ENCODE assay signal across 17 mouse cellular contexts in genomic region chr4:49539665-49540064, GRCm38 (mm10). TPM values are rescaled to one million over a fixed set of nuclear protein-coding genes. Genes with fewer than 3 reads are reported as not detected.
DNase-seq lines count a peak whose midpoint lies in the region; ATAC-seq and TF ChIP-seq lines count a peak whose summit lies in the region.
"Had no signal": no experiment of that assay in that cellular context is flagged by ENCODE, and none has a peak within 500 bp of the region (broad histone marks: within the 10 kb centered on the region; RNA-seq: fewer than 3 reads in every experiment).

No protein-coding gene starts in this region.

- no peaks in the 10 kb centered on the region for H3K27me3 ChIP-seq in hindbrain, postnatal 0 days (ENCODE audit: insufficient read depth, low read length)
- H3K27me3 ChIP-seq in hindbrain, embryonic 12.5 days = no peaks in the 10 kb centered on the region
- no peaks in the 10 kb centered on the region for H3K27me3 ChIP-seq in lung, embryonic 16.5 days (ENCODE audit: control insufficient read depth, insufficient read depth, low read depth, low read length)
- H3K27me3 ChIP-seq: embryonic facial prominence, embryonic 15.5 days; forebrain, embryonic 13.5 days; limb, embryonic 12.5 days had no signal

- no peak overlapping the region for H3K9ac ChIP-seq in hindbrain, postnatal 0 days (replicated peaks; ENCODE audit: low read length)
- no peak overlapping the region for H3K9ac ChIP-seq in hindbrain, embryonic 12.5 days
- no peak overlapping the region for H3K9ac ChIP-seq in lung, embryonic 16.5 days (ENCODE audit: low read length)
- H3K9ac ChIP-seq: embryonic facial prominence, embryonic 15.5 days; forebrain, embryonic 13.5 days; limb, embryonic 12.5 days had no signal

- H3K4me2 ChIP-seq in hindbrain, postnatal 0 days (ENCODE audit: low read depth, low read length) = no peak overlapping the region
- no peak overlapping the region for H3K4me2 ChIP-seq in hindbrain, embryonic 12.5 days (replicated peaks)
- H3K4me2 ChIP-seq in lung, embryonic 16.5 days (ENCODE audit: low read depth, low read length) = no peak overlapping the region
- H3K4me2 ChIP-seq: embryonic facial prominence, embryonic 15.5 days; forebrain, embryonic 13.5 days; limb, embryonic 12.5 days; midbrain, embryonic 11.5 days had no signal

- H3K36me3 ChIP-seq in hindbrain, postnatal 0 days (ENCODE audit: insufficient read depth, low read length) = no peaks in the 10 kb centered on the region
- no peaks in the 10 kb centered on the region for H3K36me3 ChIP-seq in hindbrain, embryonic 12.5 days
- no peaks in the 10 kb centered on the region for H3K36me3 ChIP-seq in lung, embryonic 16.5 days (ENCODE audit: control insufficient read depth, insufficient read depth, low read length)
- H3K36me3 ChIP-seq: embryonic facial prominence, embryonic 15.5 days; limb, embryonic 12.5 days had no signal

- no peak overlapping the region for H3K27ac ChIP-seq in hindbrain, postnatal 0 days
- H3K27ac ChIP-seq in hindbrain, embryonic 12.5 days = no peak overlapping the region
- H3K27ac ChIP-seq in lung, embryonic 16.5 days (ENCODE audit: low read length) = no peak overlapping the region
- H3K27ac ChIP-seq: embryonic facial prominence, embryonic 15.5 days; forebrain, embryonic 13.5 days; gastrocnemius, adult 2 months; kidney, postnatal 0 days; limb, embryonic 12.5 days had no signal

- no peaks in the 10 kb centered on the region for H3K4me1 ChIP-seq in hindbrain, postnatal 0 days (ENCODE audit: insufficient read depth, low read length)
- no peaks in the 10 kb centered on the region for H3K4me1 ChIP-seq in hindbrain, embryonic 12.5 days
- H3K4me1 ChIP-seq in lung, embryonic 16.5 days (replicated peaks; ENCODE audit: control insufficient read depth, insufficient read depth, low read length) = no peaks in the 10 kb centered on the region
- H3K4me1 ChIP-seq: embryonic facial prominence, embryonic 15.5 days; forebrain, embryonic 13.5 days; limb, embryonic 12.5 days had no signal

- no peaks in the 10 kb centered on the region for H3K9me3 ChIP-seq in hindbrain, postnatal 0 days (ENCODE audit: low read length)
- no peaks in the 10 kb centered on the region for H3K9me3 ChIP-seq in hindbrain, embryonic 12.5 days (replicated peaks)
- H3K9me3 ChIP-seq in lung, embryonic 16.5 days (ENCODE audit: control insufficient read depth, low read length) = no peaks in the 10 kb centered on the region
- H3K9me3 ChIP-seq: embryonic facial prominence, embryonic 15.5 days; forebrain, embryonic 13.5 days; limb, embryonic 12.5 days had no signal

- 67% methylated on average over 6 of the region's 6 CpGs for WGBS in hindbrain, postnatal 0 days
- WGBS in hindbrain, embryonic 12.5 days = 77% methylated on average over 6 of the region's 6 CpGs
- WGBS in lung, embryonic 16.5 days = 40% methylated on average over 6 of the region's 6 CpGs

- H3K4me3 ChIP-seq in hindbrain, postnatal 0 days (ENCODE audit: low read length) = no peak overlapping the region
- H3K4me3 ChIP-seq in hindbrain, embryonic 12.5 days = no peak overlapping the region
- no peak overlapping the region for H3K4me3 ChIP-seq in lung, embryonic 16.5 days (ENCODE audit: low read length)
- H3K4me3 ChIP-seq: embryonic facial prominence, embryonic 15.5 days; forebrain, embryonic 13.5 days; gastrocnemius, adult 2 months; limb, embryonic 12.5 days had no signal

- intact Hi-C loops in gastrocnemius, postnatal 14 days (cut with DNase I; ENCODE audit: low total_unique reads) = no loop called here

- no peak for ATAC-seq in hindbrain, postnatal 0 days
- ATAC-seq in hindbrain, embryonic 12.5 days (ENCODE audit: low FRiP score) = no peak
- ATAC-seq in lung, embryonic 16.5 days (ENCODE audit: low read depth) = peak; percentile 72
- ATAC-seq: forebrain, embryonic 13.5 days had no signal

- TF ChIP-seq CTCF in hindbrain, postnatal 0 days (IDR thresholded peaks at IDR 0.05; ENCODE audit: low read depth) = no peak

- DNase-seq in hindbrain, postnatal 0 days (ENCODE audit: low spot score) = peak; percentile 4
- peak; percentile 60 for DNase-seq in MN1 (ENCODE audit: low spot score)
- peak; percentile 10 for DNase-seq in brain, adult 2 months (ENCODE audit: low read depth, low spot score)
- DNase-seq in gastrocnemius, postnatal 14 days = no peak
- no peak for DNase-seq in right cerebral cortex, postnatal 25 days
- DNase-seq: adrenal gland, adult 2 months; gastrocnemius, adult 2 months had no signal

RNA-seq across cellular contexts. Expression of gene Aldob, which starts 9.7 kb away (rescaled TPM):
- 0.26 and 0.97 TPM in 2 replicates for total RNA-seq in hindbrain, postnatal 0 days (2014; rRNA removed)
- 0.59 TPM in 2 replicates for polyA plus RNA-seq in hindbrain, postnatal 0 days (2015; fragmentation: Nextera tagmentation; extraction: Ambion mirVana)
- polyA plus RNA-seq in hindbrain, embryonic 12.5 days (2016; fragmentation: Nextera tagmentation; extraction: Ambion mirVana) = 0.20 TPM in 1 of 2 replicates, not detected in the other
- 0.53 and 6.3 TPM in 2 replicates for polyA plus RNA-seq in lung, embryonic 16.5 days (2015; fragmentation: Nextera tagmentation; extraction: Ambion mirVana)
- total RNA-seq in gastrocnemius, postnatal 14 days (2021) = not detected
- total RNA-seq: common myeloid progenitor, adult 5-6 weeks; gastrocnemius, adult 2 months; hematopoietic stem cell, adult 5-6 weeks had no signal
- polyA plus RNA-seq: midbrain, embryonic 11.5 days had no signal

RNA-seq across cellular contexts. Expression of gene Zfp189, which starts 18.7 kb away (rescaled TPM):
- total RNA-seq in hindbrain, postnatal 0 days (2014; rRNA removed) = 5.1 and 5.2 TPM in 2 replicates
- 5.1 and 5.4 TPM in 2 replicates for polyA plus RNA-seq in hindbrain, postnatal 0 days (2015; fragmentation: Nextera tagmentation; extraction: Ambion mirVana)
- 14.9 and 16.7 TPM in 2 replicates for polyA plus RNA-seq in hindbrain, embryonic 12.5 days (2016; fragmentation: Nextera tagmentation; extraction: Ambion mirVana)
- polyA plus RNA-seq in lung, embryonic 16.5 days (2015; fragmentation: Nextera tagmentation; extraction: Ambion mirVana) = 9.6 TPM in 2 replicates
- total RNA-seq in gastrocnemius, postnatal 14 days (2021) = 1 to 10 TPM; 3.0 to 3.8 TPM

RNA-seq across cellular contexts. Expression of gene Mrpl50, which starts 18.8 kb away (rescaled TPM):
- 22.9 and 27.3 TPM in 2 replicates for total RNA-seq in hindbrain, postnatal 0 days (2014; rRNA removed)
- 67.0 and 68.0 TPM in 2 replicates for polyA plus RNA-seq in hindbrain, postnatal 0 days (2015; fragmentation: Nextera tagmentation; extraction: Ambion mirVana)
- 80.7 and 82.2 TPM in 2 replicates for polyA plus RNA-seq in hindbrain, embryonic 12.5 days (2016; fragmentation: Nextera tagmentation; extraction: Ambion mirVana)
- 62.1 and 64.7 TPM in 2 replicates for polyA plus RNA-seq in lung, embryonic 16.5 days (2015; fragmentation: Nextera tagmentation; extraction: Ambion mirVana)
- total RNA-seq in gastrocnemius, postnatal 14 days (2021) = 10 to 100 TPM; 29.9 to 32.0 TPM

RNA-seq across cellular contexts. Expression of gene Baat, which starts 33.3 kb away (rescaled TPM):
- total RNA-seq in hindbrain, postnatal 0 days (2014; rRNA removed) = not detected in 2 replicates
- polyA plus RNA-seq in hindbrain, postnatal 0 days (2015; fragmentation: Nextera tagmentation; extraction: Ambion mirVana) = not detected in 2 replicates
- 0.17 and 0.18 TPM in 2 replicates for polyA plus RNA-seq in hindbrain, embryonic 12.5 days (2016; fragmentation: Nextera tagmentation; extraction: Ambion mirVana)
- polyA plus RNA-seq in lung, embryonic 16.5 days (2015; fragmentation: Nextera tagmentation; extraction: Ambion mirVana) = not detected in 2 replicates
- under 1 TPM in 1 of 2 experiments, not detected in 1; 0.18 TPM for total RNA-seq in gastrocnemius, postnatal 14 days (2021)
- total RNA-seq: common myeloid progenitor, adult 5-6 weeks; hematopoietic stem cell, adult 5-6 weeks had no signal
- polyA plus RNA-seq: adrenal gland, adult 2 months; embryonic facial prominence, embryonic 15.5 days; forebrain, embryonic 13.5 days; intestine, embryonic 14.5 days; limb, embryonic 12.5 days had no signal

RNA-seq across cellular contexts. Expression of gene Tmem246, which starts 58.0 kb away (rescaled TPM):
- total RNA-seq in hindbrain, postnatal 0 days (2014; rRNA removed) = 191 and 232 TPM in 2 replicates
- polyA plus RNA-seq in hindbrain, postnatal 0 days (2015; fragmentation: Nextera tagmentation; extraction: Ambion mirVana) = 151 and 158 TPM in 2 replicates
- 31.0 and 33.3 TPM in 2 replicates for polyA plus RNA-seq in hindbrain, embryonic 12.5 days (2016; fragmentation: Nextera tagmentation; extraction: Ambion mirVana)
- polyA plus RNA-seq in lung, embryonic 16.5 days (2015; fragmentation: Nextera tagmentation; extraction: Ambion mirVana) = 25.9 and 27.6 TPM in 2 replicates
- 10 to 100 TPM; 34.9 to 35.5 TPM for total RNA-seq in gastrocnemius, postnatal 14 days (2021)

Comparison
In these comparisons a context has a peak if more than half of its experiments do, and no peak if none do; other contexts are left out.
1. DNase-seq: peak in hindbrain, postnatal 0 days (single experiment), MN1 (single experiment) and brain, adult 2 months (single experiment); none in gastrocnemius, postnatal 14 days (single experiment) and right cerebral cortex, postnatal 25 days (single experiment).